Mouse (Mus musculus) small intestine, adult 2 months (tissue): Measurements from ENCODE around the gene Phf5a.

Experiments
- CTCF ChIP-seq: fragments of 200-500 bp; IDR thresholded peaks from 2 replicates; pipeline ENCODE4 v1.5.1; 2012; ENCODE audit warnings: low read depth, mild to moderate bottlenecking, control low read depth, inconsistent platforms, low read length, moderate library complexity, mixed read lengths; ENCODE audit not compliant: insufficient replicate concordance, insufficient read length; ENCODE audit errors: extremely low read depth
- POLR2A ChIP-seq: fragments of 200-500 bp; IDR thresholded peaks from 2 replicates; pipeline ENCODE4 v1.6.1; 2012; ENCODE audit warnings: low read depth, mild to moderate bottlenecking, control low read depth, inconsistent platforms, low read length, moderate library complexity

DNA sequence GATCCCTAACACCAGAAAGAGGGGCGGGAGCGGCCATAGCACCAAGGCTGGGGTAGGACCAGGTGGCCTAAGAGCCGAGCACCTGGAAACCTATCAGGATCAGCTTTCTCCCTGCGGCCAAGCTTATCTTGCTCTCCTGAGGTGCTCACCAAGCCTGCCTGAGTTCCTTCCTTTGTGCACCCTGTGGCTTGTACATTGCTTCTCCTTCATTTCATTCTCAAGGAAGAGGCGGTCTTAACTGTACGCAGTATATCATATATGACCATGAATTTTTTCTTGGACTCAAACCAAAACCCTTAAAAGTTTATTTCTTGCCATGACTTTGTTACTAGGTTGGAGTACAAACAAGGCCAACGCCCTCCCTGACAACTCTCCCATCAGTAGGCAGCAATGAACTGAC is 7.5 kb downstream of the Phf5a start:
- TF ChIP-seq CTCF (no peak), POLR2A (no peak)
